Mouse (Mus musculus): ENCODE data around the gene Ifnar1. TPM values are rescaled to one million over a fixed set of nuclear protein-coding genes. Genes with fewer than 3 reads are reported as not detected.

The Ifnar1 gene
- polyA plus RNA-seq, 1 experiment: 16.2 TPM

DNA sequence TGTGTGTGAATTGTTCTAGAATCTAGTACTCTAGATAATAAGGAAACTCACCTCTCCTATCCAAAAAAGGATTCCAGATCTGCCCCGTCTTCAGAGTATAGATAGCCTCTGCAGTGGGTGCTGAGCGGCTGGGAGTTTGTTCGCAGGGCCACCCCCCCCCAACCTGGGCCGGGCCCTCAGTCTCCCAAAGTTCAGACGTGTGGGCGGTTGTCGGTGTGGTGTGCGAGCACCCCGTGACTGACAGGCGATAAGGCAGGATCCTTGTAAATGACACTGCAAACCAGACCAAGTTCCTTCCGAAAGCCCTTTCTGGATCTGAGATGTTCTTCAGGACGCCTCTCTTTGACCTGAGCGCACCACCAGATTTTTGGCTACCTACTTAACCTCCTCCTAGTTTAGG lies 49.4 kb downstream of the Ifnar1 start:
- Histone ChIP-seq H3K36me3 (ENCODE audit: control insufficient read depth, insufficient read depth) (no peaks in the 10 kb centered on the region), H3K4me3 (no peak overlapping the region), H3ac (ENCODE audit: control insufficient read depth, insufficient read length) (no peak overlapping the region), H3K27me3 (ENCODE audit: control insufficient read depth, insufficient read depth, insufficient read length) (no peaks in the 10 kb centered on the region), H3K4me2 (ENCODE audit: low read depth) (no peak overlapping the region), H3K79me2 (ENCODE audit: control insufficient read depth, insufficient read depth) (no peaks in the 10 kb centered on the region)
- TF ChIP-seq POLR2AphosphoS2 (IDR thresholded peaks at IDR 0.05; ENCODE audit: insufficient read length, low read depth): no peak
- no peak for TF ChIP-seq SRF (IDR thresholded peaks at IDR 0.05; ENCODE audit: control insufficient read depth, insufficient read length, low read depth)
- TF ChIP-seq E2F4 (IDR thresholded peaks at IDR 0.05; ENCODE audit: insufficient read depth): no peak
- no peak for TF ChIP-seq MYOG (IDR thresholded peaks at IDR 0.05; ENCODE audit: control insufficient read depth in 1 of 3, insufficient read depth in 1 of 3, insufficient read length in 2 of 3, low read depth in 2 of 3)
- TF ChIP-seq USF1 (IDR thresholded peaks at IDR 0.05; ENCODE audit: low read depth): no peak
- TF ChIP-seq POLR2A (IDR thresholded peaks at IDR 0.05; ENCODE audit: insufficient read length, low read depth): no peak
- no peak for TF ChIP-seq TCF3 (IDR thresholded peaks at IDR 0.05; ENCODE audit: insufficient read length, low read depth)
- TF ChIP-seq MAX (IDR thresholded peaks at IDR 0.05; ENCODE audit: low read depth): no peak
- TF ChIP-seq MYOD1 (IDR thresholded peaks at IDR 0.05; ENCODE audit: control insufficient read depth in 1 of 3, insufficient read length in 2 of 3, low read depth in 2 of 3): no peak
- no peak for TF ChIP-seq TCF12 (IDR thresholded peaks at IDR 0.05; ENCODE audit: insufficient read depth, poor library complexity, severe bottlenecking)
- no peak for TF ChIP-seq REST (IDR thresholded peaks at IDR 0.05; ENCODE audit: insufficient read depth, insufficient read length)
- no peak for TF ChIP-seq CEBPB (IDR thresholded peaks at IDR 0.05; ENCODE audit: insufficient read depth, poor library complexity, severe bottlenecking)

DNA sequence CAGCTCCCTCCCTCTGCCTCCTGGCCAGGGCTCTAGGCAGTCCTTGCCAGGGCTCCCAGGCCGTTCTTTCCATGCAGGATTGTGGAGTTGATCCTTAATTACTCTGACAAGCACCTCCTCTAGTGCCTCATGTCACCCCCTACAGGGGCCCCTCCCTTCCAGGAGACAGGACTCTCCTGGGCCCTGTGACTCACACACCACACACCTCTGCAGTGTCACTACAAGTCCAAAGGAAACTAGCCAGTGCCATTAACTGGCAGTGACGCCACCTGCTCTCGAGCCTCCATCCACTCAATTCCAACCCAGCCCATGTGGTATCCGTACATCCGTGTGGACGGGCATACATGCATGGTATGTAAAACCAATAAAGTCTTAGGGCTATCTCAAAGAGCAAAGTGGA lies 49.9 kb downstream of the Ifnar1 start:
- no peak overlapping the region for H3ac ChIP-seq (ENCODE audit: control insufficient read depth, insufficient read length)
- H3K36me3 ChIP-seq (ENCODE audit: control insufficient read depth, insufficient read depth): no peaks in the 10 kb centered on the region
- H3K4me3 ChIP-seq: no peak overlapping the region
- no peak overlapping the region for H3K4me2 ChIP-seq (ENCODE audit: low read depth)
- no peak for TF ChIP-seq MYOD1 (IDR thresholded peaks at IDR 0.05; ENCODE audit: control insufficient read depth in 1 of 3, insufficient read length in 2 of 3, low read depth in 2 of 3)
- TF ChIP-seq POLR2A (IDR thresholded peaks at IDR 0.05; ENCODE audit: insufficient read length, low read depth): no peak
- no peak for TF ChIP-seq TCF12 (IDR thresholded peaks at IDR 0.05; ENCODE audit: insufficient read depth, poor library complexity, severe bottlenecking)
- no peak for TF ChIP-seq MAX (IDR thresholded peaks at IDR 0.05; ENCODE audit: low read depth)
- TF ChIP-seq USF1 (IDR thresholded peaks at IDR 0.05; ENCODE audit: low read depth): no peak
- no peak for TF ChIP-seq E2F4 (IDR thresholded peaks at IDR 0.05; ENCODE audit: insufficient read depth)
- TF ChIP-seq CEBPB (IDR thresholded peaks at IDR 0.05; ENCODE audit: insufficient read depth, poor library complexity, severe bottlenecking): no peak
- no peak for TF ChIP-seq REST (IDR thresholded peaks at IDR 0.05; ENCODE audit: insufficient read depth, insufficient read length)
- H3K79me2 ChIP-seq (ENCODE audit: control insufficient read depth, insufficient read depth): no peaks in the 10 kb centered on the region
- no peaks in the 10 kb centered on the region for H3K27me3 ChIP-seq (ENCODE audit: control insufficient read depth, insufficient read depth, insufficient read length)

DNA sequence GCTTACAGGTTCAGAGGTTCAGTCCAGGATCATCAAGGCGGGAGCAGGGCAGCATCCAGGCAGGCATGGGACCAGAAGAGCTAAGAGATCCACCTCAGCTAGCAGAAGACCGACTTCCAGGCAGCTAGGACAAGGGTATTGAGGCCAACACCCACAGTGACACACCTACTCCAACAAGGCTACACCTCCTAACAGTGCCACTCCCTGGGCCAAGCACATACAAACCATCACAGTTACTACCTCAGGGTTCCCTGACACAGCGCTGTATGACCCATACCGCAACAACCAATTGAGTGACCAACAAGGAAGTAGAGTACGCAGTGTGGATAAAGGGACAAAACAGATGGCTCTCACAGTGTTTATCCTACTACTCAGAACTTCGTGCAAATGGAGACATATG lies 51.3 kb downstream of the Ifnar1 start:
- no peaks in the 10 kb centered on the region for H3K36me3 ChIP-seq (ENCODE audit: control insufficient read depth, insufficient read depth)
- H3K79me2 ChIP-seq (ENCODE audit: control insufficient read depth, insufficient read depth): no peaks in the 10 kb centered on the region
- no peak overlapping the region for H3K4me3 ChIP-seq
- no peak overlapping the region for H3ac ChIP-seq (ENCODE audit: control insufficient read depth, insufficient read length)
- no peaks in the 10 kb centered on the region for H3K27me3 ChIP-seq (ENCODE audit: control insufficient read depth, insufficient read depth, insufficient read length)
- no peak overlapping the region for H3K4me2 ChIP-seq (ENCODE audit: low read depth)
- TF ChIP-seq REST (IDR thresholded peaks at IDR 0.05; ENCODE audit: insufficient read depth, insufficient read length) (no peak), TCF3 (IDR thresholded peaks at IDR 0.05; ENCODE audit: insufficient read length, low read depth) (no peak), USF1 (IDR thresholded peaks at IDR 0.05; ENCODE audit: low read depth) (no peak)

DNA sequence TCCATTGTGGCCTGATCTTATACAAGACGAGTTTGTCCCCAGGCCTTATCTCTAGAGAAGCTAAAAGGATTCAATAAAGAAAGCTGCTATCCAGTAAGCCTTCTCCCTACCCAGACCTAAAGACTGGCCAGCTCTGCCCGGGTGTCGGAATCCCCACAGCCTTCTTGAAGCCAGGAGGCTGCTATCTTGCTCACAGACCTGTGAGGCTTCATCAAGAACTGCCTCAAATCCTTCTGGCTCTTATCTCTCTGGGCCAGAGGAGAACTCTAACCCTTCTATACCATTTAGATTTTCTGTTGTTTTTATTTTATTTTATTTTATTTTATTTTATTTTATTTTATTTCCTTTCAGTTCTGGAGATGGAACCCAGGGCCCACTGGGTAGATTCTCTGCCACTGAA lies 52.0 kb downstream of the Ifnar1 start:
- Histone ChIP-seq H3ac (ENCODE audit: control insufficient read depth, insufficient read length) (no peak overlapping the region), H3K4me3 (no peak overlapping the region), H3K79me2 (ENCODE audit: control insufficient read depth, insufficient read depth) (no peaks in the 10 kb centered on the region), H3K36me3 (ENCODE audit: control insufficient read depth, insufficient read depth) (no peaks in the 10 kb centered on the region), H3K27me3 (ENCODE audit: control insufficient read depth, insufficient read depth, insufficient read length) (no peaks in the 10 kb centered on the region), H3K4me2 (ENCODE audit: low read depth) (no peak overlapping the region)
- no peak for TF ChIP-seq POLR2A (IDR thresholded peaks at IDR 0.05; ENCODE audit: insufficient read length, low read depth)
- TF ChIP-seq POLR2AphosphoS2 (IDR thresholded peaks at IDR 0.05; ENCODE audit: insufficient read length, low read depth): no peak
- TF ChIP-seq REST (IDR thresholded peaks at IDR 0.05; ENCODE audit: insufficient read depth, insufficient read length): no peak
- no peak for TF ChIP-seq E2F4 (IDR thresholded peaks at IDR 0.05; ENCODE audit: insufficient read depth)
- no peak for TF ChIP-seq CEBPB (IDR thresholded peaks at IDR 0.05; ENCODE audit: insufficient read depth, poor library complexity, severe bottlenecking)

DNA sequence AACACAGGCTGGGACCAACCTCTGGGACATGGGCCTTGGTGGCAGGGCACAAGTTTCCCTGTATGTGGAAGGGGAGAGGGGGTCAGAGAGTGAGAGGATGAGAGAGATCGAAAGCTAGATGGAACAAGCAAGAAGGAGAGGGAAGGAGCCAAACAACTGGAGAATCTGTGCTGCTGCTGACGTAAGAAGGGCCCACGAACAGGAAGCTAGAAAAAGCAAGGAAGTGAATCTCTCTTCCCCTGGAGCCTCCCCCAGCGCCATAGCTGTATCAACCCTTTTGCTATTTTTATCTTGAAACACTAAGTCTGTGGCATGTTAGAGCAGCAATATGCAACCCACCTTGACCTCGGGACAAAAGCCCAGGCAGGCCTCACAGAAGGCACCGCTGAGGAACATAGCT lies 53.0 kb downstream of the Ifnar1 start:
- TF ChIP-seq CEBPB (IDR thresholded peaks at IDR 0.05; ENCODE audit: insufficient read depth, poor library complexity, severe bottlenecking) (no peak), POLR2A (IDR thresholded peaks at IDR 0.05; ENCODE audit: insufficient read length, low read depth) (no peak), MYOD1 (IDR thresholded peaks at IDR 0.05; ENCODE audit: control insufficient read depth in 1 of 3, insufficient read length in 2 of 3, low read depth in 2 of 3) (no peak), MAX (IDR thresholded peaks at IDR 0.05; ENCODE audit: low read depth) (no peak), POLR2AphosphoS2 (IDR thresholded peaks at IDR 0.05; ENCODE audit: insufficient read length, low read depth) (no peak), MYOG (IDR thresholded peaks at IDR 0.05; ENCODE audit: control insufficient read depth in 1 of 3, insufficient read depth in 1 of 3, insufficient read length in 2 of 3, low read depth in 2 of 3) (no peak), USF1 (IDR thresholded peaks at IDR 0.05; ENCODE audit: low read depth) (no peak), REST (IDR thresholded peaks at IDR 0.05; ENCODE audit: insufficient read depth, insufficient read length) (no peak)
- H3K4me3 ChIP-seq: no peak overlapping the region
- no peak overlapping the region for H3ac ChIP-seq (ENCODE audit: control insufficient read depth, insufficient read length)
- no peaks in the 10 kb centered on the region for H3K79me2 ChIP-seq (ENCODE audit: control insufficient read depth, insufficient read depth)
- no peaks in the 10 kb centered on the region for H3K27me3 ChIP-seq (ENCODE audit: control insufficient read depth, insufficient read depth, insufficient read length)
- H3K36me3 ChIP-seq (ENCODE audit: control insufficient read depth, insufficient read depth): no peaks in the 10 kb centered on the region
- peak overlapping the region; percentile 53 for H3K4me2 ChIP-seq (ENCODE audit: low read depth)
